Mouse (Mus musculus): ENCODE data around the gene Ppp1r27. TPM values are rescaled to one million over a fixed set of nuclear protein-coding genes. Genes with fewer than 3 reads are reported as not detected.
"Not testable (repeated sequence)": the region's sequence is repeated elsewhere in the genome, so short reads cannot be mapped to it uniquely, and the experiment has no call there.

The Ppp1r27 gene
- not detected in 2 replicates for polyA plus RNA-seq (2012; rRNA removed)

DNA sequence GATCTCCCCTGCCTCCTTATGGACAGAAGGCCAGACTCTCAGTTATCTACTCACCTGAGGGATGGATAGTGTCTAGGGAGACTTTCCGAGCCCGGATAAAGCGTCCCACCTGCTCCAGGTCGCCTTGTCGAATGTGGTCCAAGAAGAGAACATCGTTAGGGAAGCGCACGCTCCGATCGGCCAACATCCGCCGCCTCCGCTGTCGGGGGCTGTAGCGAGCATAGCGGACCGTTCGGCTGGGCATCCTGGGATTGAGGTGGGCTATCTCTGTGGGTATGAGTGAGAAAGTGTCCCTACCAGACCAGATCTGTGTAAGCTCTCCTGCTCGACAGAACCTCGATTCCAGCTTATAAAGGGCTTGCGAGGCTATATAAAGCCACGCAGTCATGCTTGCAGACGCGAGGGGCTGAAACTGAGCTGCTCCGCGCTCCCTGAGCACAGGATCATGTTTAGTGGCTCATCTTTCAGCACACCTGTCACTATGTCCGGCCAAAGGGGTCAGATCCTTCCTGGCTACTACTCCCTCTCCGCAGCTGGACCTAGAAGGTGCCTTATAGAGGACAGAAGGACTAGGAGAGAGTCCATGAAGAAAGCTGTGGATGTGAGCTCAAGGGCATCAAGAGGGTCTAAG, at the start of gene Ppp1r27:
Gene Ppp1r27 (minus strand): TSS at position 323 of the 631 bp plus-strand sequence.
- DNase-seq (ENCODE audit: extremely low spot score in 1 of 2, low spot score in 1 of 2) = no peak

DNA sequence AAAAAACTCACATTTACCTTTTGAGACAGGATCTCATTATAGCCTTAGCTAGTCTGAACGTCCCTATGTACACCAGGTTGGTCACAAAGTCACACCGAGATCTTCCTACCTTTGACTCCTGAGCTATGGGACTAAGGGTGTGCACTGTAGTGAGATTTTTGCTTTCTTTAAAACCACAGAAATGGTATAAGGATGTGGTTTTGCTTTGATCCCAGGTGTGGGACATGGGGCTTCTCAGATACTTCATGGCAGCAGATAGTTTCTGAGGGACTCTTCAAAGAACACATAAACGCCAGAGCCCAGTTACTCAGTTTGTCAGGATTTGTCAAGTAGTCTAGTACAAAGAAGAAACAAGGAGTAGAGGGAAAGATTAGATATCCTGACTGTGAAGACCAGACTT, 49.8 kb upstream of the Ppp1r27 start:
- no peak for DNase-seq (ENCODE audit: extremely low spot score in 1 of 2, low spot score in 1 of 2)

DNA sequence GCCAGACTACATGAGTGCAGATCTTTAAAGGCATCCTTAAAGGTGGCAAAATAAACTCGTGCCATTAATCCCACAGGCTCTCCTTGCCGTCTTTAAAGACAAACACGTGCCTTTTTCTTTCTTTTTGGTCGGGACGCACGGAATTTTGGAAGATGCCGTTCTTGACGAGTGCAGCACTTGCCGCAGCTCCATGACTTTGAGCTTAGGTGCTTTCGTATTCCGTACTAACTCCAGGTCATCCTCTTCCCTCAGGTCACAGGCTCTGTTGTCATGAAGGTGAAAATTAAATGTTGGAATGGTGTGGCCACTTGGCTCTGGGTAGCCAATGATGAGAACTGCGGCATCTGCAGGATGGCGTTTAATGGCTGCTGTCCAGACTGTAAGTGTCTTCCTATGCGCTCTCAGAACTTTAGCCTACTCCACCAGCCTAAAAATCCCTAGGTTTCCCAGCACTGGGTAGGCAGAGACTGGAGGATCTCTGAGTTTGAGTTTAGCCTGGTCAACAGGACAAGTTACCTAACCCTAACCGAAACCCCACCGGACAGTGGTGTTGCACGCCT, 48.1 kb upstream of the Ppp1r27 start:
- DNase-seq (ENCODE audit: extremely low spot score in 1 of 2, low spot score in 1 of 2) = no peak

DNA sequence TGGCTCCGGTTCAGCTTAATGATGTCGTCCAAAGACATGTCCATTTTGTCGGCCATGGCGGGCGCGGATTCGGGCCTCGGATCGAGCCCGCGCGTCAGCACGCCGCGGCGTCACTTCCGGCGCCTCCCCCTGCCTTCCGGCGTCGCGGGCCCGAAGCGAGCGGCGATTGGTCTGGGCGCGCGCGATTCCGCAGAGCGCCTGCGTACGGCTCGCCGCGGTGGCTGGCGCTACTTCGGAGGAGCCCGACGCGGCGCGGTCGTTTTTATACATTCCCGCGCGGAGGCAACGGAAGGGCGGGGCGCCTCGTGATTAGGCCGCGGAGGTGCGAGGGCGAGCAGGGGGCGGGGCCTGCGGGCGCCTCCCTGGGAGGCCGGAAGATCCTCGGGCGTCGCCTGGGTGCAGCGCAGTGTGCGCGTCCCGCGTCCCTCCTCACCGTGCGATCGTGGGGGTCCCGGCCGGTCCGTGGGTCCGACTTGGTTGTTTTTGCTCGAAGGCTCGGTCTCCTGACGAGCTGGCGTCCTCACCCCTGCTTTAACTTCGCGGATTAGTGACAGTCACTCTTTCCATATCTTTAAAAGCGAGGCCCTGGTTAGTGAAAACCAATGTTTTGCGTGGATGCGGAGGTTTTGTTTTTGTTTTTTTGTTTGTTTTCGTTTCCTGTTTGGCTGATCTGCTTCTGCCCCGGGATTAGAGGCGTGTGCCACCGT, 47.5 kb upstream of the Ppp1r27 start, which contains the start of the genes Alyref and Anapc11:
Gene Alyref (minus strand): TSS at position 83 of the 707 bp plus-strand sequence.
Gene Anapc11 (plus strand): TSS at position 139 of the 707 bp plus-strand sequence.
- peak; percentile 78 to 91 for DNase-seq (ENCODE audit: extremely low spot score in 1 of 2, low spot score in 1 of 2)

DNA sequence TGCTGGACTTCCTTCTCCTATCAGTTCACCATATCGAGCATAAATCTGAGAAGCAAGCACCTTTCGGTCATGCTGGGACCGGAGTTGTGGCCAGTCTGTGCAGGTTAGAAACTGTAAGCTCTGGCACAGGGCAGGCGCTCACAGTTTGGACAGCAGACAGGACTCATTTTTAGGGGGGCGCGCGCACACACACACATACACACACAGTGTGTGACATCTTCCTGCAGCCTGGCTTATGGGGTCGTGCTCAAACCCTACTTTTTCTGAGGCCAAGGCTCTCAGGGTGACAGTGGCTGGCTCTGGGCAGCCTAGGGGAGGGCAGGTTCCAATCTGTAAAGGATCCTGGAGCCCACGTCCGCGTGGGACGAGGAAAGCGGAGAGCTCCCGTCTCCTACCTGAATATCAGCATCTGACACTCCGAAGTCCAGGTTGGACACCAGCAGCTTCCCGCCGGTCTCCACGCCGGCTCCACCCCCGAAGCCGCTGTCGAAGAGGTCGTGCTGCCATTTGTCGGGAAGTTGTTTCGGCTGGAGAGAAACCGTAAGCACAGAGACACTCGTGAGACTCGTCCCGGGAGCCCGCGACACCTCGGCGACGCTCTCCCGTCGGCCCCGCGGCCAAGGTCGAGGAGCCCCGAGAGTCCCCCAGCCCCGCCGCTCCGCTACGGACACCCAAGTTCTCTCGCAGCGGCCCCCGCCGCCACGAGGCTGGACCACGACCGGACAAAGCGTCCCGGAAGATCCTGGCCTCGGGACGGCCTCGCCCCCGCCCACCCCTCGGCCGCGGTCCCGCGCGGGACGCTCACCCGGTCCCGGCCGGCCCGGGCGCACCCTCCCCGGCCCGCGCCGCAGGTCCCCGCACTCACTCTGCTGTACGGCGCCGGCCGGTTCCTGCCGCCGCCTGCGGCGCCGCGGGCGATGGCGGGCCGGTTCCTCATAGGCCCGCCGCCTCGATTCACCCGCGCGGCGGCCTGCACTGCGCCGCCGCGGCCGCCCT, 46.6 kb upstream of the Ppp1r27 start:
- no peak for DNase-seq (ENCODE audit: extremely low spot score in 1 of 2, low spot score in 1 of 2)

DNA sequence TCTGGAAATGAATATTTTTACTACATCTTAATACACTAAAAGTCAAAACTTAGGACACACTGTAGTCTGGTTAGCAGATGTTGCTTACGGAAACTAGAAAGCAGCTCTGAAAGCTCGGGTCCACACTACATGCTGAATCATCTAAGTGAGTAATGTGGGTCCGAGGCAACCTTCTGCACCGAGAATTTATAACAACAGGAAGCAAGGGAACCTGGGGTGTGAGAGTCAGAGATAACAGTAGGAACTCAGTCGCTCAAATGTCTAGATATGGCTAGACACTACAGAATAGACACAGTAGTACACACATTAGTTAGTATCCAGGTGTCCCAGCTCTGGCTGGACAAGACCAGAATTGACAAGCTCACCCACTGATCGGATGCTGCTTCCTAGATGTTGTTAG, 37.6 kb upstream of the Ppp1r27 start:
- no peak for DNase-seq (ENCODE audit: extremely low spot score in 1 of 2, low spot score in 1 of 2)

DNA sequence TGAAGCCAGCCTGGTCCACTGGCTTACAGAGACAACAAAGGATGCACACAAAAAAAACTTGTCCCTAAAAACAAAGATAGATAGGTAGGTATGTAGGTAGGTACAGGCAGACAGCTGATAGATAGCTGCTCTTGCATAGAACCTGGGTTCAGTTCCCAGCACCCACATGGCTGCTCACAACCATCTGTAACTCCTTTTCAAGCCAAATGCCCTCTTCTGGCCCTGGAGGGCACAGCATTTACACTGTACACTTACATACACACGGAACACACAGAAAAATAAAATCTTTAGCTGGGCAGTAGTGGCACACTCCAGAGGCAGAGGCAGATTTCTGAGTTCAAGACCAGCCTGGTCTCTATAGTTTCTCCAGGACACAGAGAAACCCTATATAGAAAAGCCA, 33.0 kb upstream of the Ppp1r27 start:
- DNase-seq (ENCODE audit: extremely low spot score in 1 of 2, low spot score in 1 of 2) = no peak

DNA sequence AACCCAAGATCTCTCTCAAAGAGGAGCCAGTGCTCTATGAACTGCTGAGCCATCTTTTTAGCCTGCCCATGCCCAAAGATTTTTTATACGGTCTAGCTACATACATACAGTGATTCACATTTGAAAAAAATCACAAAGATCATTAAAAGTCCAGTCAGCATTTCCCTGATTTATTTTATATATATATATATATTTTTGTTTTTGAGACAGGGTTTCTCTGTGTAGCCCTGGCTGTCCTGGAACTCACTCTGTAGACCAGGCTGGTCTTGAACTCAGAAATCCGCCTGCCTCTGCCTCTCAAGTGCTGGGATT, 32.0 kb upstream of the Ppp1r27 start:
- DNase-seq (ENCODE audit: extremely low spot score in 1 of 2, low spot score in 1 of 2) = not testable (repeated sequence)

DNA sequence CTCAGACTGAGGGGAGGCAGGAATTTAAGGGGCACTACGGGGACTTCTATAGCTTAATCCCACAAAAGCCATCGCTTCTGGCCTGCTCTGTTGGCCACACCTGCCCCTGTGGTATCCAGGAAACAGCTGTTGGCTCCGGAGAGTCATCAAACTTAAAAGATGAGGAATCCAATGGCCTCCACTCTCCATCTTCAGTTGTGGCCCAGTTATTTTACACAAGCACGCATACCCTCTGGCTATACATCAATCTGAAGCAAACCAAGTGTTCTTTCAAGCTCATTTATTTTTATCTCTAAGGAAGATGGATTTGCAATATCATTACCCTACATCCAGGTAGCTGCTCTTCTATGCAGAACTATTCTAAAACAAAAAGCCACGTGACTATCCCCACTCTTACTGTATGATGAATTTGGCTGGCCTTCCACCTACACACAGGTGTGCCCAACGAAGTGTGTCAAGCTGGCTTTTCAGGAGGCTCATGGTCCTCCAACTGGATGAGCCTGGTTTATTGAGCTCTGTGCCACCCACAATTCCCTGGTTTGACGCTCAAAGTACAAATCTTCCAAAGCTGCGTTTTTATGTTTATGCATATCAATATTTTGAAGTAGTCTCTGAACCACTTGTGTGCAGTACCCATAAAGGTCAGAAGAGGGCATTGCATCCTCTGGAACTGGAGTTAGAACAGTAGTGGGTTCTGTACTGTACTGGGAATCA, 31.5 kb upstream of the Ppp1r27 start:
- peak in 1 of 2 experiments; percentile 39 for DNase-seq (ENCODE audit: extremely low spot score in 1 of 2, low spot score in 1 of 2)

DNA sequence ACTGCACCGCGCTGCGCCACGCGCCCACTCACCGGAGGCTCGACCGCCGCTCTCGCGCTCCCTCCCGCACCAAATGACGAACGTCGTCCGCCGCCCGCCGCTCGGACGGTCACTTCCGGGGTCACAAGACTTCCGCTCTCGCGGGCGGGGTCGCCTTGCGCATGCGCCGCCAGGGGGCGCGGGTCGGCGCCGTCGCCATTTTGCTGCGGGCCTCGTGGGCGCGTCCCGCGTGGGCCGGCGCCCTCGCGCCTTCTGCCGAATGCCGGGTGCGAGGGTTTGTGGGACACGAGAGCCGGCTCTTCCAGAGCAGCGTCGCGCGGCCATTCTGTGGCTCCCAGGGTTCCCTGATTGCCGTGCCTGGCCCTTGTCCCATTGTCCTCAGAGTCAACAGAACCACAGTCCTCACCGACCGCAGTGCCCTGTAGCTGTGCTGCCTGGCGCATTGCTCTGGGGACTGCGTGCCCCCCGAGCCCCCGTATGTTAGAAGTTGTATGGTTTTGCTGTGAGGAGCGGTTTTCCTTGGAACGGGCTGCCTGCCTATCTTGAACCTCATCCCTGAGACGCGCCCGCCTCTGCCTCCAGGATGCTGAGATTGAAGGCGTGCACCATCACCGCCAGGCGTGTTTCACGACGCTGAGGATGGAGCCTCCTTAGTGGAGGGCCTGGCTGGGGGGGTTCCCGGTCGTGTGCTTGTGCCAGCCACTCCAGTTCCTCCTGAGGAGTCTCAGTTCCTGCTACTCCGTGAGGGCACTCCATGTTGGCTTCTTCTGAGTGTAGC, 30.7 kb upstream of the Ppp1r27 start, which contains the start of gene Arhgdia:
Gene Arhgdia (minus strand): TSS at position 135 of the 778 bp plus-strand sequence.
- DNase-seq (ENCODE audit: extremely low spot score in 1 of 2, low spot score in 1 of 2) = peak; percentile 78 to 92

DNA sequence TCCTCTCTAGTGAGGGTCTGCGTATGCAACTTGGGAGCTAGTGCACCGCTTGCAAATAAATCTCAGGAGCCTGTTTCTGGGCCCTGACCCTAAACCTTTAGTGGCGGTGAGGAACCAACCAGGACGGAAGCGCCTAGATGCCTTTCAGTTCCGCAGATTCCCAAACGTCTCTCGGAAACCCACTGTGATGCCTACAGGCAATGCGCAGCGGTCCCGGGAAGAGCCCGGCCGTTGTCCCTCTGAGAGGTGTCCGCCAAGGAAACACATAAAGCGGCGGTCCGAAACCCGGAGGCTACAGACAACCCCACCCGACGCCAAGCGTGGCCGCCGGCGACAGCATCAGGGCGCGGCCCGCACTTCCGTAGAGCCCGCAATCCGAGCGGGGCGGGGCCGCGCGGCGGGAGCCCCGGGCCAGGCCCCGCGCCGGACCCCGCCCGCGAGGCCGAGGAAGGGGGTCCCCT, 30.0 kb upstream of the Ppp1r27 start:
- DNase-seq (ENCODE audit: extremely low spot score in 1 of 2, low spot score in 1 of 2) = peak in 1 of 2 experiments; percentile 37

DNA sequence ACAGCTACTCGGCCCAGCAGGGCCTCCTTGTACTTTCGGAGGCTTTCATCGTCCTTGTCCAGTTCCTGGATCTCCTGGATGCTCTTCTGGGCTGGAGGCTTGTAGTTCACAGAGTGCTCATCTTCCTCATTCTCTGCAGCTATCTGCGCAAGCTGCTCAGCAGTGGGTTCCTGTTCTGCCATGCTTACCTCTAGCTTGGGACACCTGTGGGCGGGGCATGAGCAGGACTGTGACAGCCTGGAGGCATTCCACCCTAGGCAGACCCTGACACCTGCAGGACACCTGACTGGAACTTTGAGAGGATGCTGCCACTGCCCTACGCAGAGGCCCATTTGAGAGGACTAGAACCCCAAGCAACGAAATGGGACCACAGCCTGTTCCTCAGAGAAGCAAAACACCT, 29.3 kb upstream of the Ppp1r27 start:
- no peak for DNase-seq (ENCODE audit: extremely low spot score in 1 of 2, low spot score in 1 of 2)

DNA sequence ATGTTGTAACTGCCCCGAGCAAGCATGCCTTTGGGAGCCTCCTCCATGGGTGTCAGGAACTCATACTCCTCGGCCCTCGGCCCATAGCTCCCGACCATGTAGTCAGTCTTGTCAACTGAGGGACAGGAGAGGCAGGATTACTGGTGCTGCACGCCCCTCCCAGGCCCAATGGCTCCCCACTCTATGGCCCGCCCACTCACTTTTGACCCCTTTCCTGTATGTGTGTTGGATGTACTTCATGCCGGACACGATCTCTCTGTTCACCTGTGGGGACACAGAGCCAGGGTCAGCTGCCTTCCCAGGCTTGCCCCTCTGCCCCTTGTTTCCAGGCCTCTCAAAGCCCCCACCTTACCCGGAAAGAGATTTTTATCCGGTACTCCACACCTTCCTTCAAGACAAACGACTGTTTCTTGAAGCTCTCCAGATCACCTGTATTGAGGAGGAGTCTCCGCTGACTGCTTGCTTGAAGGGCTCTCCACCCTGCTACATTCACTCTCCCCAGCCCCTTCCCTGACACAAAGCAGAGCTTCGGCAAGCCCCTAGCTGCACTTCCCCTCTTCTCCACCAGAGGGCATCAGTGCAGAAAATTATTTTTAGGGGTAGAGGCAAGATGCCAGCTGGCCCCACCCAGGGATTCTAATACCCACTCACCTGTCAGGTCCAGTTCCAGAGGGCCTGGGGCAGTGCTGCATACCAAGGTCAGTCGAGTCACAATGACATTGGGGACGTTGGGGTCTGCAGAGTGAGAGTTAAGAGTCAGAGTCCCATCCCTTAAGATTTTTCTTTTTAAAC, 28.6 kb upstream of the Ppp1r27 start:
- DNase-seq (ENCODE audit: extremely low spot score in 1 of 2, low spot score in 1 of 2) = peak in 1 of 2 experiments; percentile 87

DNA sequence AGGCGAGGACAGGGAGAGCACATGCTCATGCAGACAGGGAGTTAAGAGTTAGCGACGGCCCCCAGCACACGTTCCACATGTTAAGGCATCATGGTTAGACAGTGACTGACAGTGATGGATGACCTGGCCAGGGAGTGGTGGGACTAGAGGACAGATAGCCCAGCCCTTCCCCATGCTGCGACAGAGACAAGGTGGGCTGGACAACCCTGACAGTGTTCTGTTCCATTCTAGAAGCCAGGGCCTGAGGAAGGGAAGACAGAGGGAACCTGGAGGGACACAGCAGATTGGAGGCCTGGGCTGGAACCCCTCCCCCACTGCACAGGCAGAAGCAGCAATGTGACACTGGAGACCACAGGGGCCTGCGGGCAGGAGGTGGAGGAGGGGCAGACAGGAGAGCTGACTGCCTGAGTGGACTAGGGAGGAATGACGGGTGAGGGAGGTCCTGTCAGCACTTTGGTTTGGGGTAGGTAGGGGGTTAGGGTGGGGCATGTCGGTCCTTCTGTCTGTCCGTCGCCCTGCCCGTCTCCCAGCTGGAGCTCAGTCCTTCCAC, 27.8 kb upstream of the Ppp1r27 start:
- no peak for DNase-seq (ENCODE audit: extremely low spot score in 1 of 2, low spot score in 1 of 2)

DNA sequence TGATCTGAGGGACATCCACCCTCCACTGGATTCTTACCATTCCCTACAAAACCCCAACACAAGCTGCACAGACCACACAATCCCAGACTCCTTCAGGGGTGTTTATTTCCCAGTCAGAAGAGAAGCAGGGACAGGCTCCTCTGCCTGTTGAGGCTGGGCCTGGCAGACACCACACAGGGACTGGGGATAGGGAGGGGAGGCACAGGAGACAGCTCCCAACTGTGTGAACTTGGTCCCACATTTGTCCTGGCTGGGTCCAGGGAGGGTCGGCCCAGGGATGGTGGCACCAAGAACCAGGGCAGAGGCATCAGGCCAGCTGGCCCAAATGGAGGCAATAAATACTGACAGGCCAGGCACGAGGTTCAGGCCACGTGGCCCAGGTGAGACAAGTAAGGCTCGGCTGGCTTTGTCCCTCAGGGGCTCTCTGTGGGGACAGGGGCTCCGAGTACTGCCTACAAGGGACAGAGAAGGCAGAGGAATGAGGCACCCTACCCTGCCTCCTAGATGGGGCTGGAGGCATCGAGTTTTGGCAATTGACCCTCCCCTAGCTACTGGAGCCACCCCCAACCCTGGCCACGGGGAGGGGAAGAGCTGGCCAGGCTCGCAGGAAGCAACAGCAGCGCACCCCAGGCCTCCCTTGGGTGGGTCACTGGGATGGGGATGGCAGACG, 27.2 kb upstream of the Ppp1r27 start:
- no peak for DNase-seq (ENCODE audit: extremely low spot score in 1 of 2, low spot score in 1 of 2)

DNA sequence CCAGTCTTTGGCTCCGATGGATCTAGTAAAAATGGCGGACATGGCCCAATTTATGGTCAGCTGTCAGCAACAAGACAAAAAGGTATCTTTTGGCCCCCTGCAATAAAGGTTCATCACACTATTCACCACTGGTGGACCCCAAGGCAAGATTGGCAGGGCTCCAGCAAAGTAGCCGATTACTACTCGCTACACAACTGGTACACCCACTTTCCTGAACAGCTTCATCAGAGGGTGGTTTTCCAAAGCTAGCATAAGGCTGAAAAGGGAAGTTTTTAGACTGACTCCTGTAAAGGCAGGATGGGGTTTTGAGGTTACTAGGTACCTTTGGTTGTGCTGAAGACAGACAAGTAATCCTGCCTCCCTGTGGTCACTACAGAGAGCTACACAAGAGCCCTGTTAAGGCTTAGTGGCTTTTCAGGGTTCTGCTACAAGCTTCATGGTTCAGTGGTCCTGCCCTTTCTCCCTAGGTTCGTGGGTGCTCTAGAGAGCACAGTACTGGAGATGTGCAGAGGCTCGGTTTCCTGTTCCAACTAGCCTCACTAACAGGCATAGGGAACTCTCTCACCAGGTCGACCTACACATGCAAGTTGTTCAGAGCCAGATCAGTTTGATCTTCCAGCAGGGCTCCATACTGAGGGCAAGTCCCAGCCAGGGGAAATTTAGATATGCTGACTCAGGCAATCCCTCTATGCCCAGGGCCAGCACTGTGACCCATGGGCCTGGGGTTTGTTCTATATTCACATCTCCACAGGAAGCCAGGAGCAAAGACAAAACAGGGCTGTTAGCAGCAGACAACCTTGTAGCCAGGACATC, 26.5 kb upstream of the Ppp1r27 start:
- DNase-seq (ENCODE audit: extremely low spot score in 1 of 2, low spot score in 1 of 2) = no peak

Data from frontal cortex, adult 2 months (tissue).